Mouse (Mus musculus) cerebellum, adult (tissue): ENCODE measurements at regions not wholly inside any gene's neighbourhood (a gene's known extent, or its start where the extent isn't known, plus 50 kb on each side); places are given as distances from the start of the nearest gene placed in this dataset.
A peak's percentile ranks its signal among the peaks of the same experiment; 100 is the strongest.
"Not testable (repeated sequence)": the region's sequence is repeated elsewhere in the genome, so short reads cannot be mapped to it uniquely, and the experiment has no call there.

Source experiments
- ATAC-seq: cut with Nextera tagmentation; 2 replicates; pipeline ENCODE4 v1.9.2; 2017; ENCODE audit warnings: mild to moderate bottlenecking, moderate library complexity, mixed read lengths; ENCODE audit not compliant: insufficient number of reproducible peaks, low FRiP score, low TSS enrichment

DNA sequence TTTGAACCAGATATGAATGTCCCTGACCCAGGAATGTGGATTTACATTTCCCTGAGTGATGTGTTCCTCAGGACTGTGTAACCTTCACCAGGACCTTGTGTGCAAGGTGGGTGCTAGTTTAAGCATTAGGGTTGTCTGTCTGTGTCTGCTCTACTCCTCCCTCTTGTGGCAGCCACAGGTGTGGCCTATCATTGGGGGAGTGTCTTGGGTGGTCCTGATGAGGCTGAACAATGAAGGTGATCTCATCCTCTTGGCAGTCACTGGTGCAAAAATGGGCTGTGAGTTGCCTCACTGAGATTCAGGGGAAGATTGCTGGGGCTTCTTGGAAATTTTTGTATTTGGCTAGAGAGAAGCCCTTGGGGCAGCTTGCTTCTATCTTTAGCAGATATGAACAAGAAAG, 179.4 kb upstream of the Ube2e1 start:
- no peak for ATAC-seq

DNA sequence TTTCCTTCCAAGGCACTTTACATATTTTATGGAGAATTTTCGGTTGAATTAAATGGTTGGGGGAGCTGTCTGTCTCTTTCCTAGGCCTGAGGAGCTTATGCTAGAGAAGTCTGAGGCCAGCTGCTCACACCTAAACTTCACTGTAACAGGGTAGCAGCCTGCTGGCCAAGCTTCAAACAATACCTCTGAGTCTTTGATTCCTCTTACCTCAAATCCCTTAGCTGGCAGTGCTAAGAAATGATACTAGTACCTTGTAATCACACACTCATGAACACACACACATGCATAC, 176.6 kb upstream of the Ube2e1 start:
- no peak for ATAC-seq

DNA sequence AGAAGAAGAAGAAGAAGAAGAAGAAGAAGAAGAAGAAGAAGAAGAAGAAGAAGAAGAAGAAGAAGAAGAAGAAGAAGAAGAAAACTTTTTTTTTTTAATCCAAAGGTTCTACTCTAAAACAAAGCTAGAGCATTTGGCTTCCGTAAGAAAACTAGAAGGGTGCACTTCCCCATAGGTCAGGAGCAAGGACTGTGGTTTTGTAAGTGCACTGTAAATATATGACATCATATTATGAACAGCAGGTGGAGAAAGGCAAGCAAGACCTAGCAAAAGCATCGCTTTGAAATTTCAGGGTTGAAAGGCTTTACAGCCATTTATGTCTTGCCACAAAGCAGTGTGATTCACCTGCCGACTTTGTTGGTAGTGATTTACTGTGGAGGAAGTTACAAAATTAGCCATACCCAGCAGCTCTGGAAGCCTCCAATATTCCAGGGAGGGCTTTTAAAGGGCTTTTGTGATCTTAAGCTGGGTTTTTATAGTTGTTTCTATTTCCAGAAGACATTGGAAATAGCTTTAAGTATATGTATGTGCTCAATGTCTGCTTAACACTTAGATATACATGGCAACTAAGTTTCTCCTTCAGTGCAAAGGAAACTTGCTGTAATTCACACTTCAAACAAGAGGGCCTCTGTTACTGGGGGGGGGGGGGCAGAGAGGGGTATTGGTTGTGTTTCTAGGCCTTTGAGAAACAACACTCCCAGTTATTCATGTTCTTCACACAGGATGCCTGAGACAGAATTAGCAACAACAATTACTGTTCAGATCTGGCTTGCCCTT, 176.1 kb upstream of the Ube2e1 start:
- no peak for ATAC-seq

DNA sequence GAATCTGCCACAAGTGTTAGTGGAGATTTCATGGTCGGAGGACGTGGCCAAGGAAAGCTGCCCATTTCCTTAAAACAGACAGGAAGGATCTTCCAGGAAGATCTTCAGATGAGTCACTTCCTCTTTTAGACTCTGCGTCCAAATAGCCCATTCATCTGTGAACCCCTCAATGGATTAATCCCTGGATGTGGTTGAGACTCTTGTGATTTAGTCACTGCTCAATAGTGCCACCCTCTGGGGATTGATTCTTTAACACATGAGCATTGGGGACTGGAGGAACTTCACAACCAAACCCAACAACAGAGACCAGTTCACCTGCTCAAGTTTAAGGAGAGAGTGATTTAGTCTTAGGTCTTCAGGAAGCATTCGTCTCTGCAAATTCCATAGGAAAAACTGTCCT, 174.5 kb upstream of the Ube2e1 start:
- no peak for ATAC-seq

DNA sequence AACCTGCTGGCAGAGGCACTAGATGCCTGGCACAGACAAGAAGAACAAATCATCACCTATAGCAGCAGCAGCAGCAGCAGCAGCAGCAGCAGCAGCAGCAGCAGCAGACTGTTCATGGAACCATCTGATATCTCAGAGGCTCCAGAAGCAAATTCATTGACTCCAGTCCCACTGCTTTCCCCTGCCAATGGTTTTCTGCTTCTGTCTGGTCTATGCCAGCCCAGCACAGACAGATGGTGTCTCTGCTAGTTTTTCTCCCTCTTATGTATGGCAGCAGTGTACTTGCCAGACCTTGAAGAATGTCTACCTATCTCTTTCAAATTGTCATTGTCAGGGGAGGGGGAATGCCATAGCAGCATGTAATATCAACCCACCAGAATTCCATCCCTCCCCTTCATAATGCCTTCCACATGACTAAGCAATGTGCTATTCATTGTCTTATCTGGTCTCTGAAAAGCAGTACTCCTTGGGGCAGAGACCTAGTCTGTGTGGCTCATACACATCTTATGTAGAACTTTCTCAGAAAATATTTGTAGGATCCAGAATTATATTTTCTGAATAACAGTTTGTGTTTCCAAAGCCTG, 168.7 kb upstream of the Ube2e1 start:
- ATAC-seq: no peak

DNA sequence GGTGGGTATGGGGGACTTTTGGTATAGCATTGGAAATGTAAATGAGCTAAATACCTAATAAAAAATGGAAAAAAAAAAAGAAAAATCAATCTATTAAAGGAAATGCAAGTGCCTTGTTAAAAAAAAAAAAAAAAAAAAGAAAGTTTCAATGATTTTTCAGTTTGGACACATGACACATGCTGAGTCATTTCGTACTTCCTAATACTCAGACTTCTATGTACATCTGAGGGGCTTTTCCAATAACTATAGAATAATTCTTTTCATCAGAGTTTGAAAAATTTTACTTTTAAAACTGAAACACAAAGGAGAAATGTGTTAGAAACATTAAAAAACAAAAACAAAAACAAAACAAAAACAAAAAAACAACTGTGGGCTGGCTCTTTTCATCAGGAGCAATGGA, 162.4 kb upstream of the Ube2e1 start:
- ATAC-seq: no peak

DNA sequence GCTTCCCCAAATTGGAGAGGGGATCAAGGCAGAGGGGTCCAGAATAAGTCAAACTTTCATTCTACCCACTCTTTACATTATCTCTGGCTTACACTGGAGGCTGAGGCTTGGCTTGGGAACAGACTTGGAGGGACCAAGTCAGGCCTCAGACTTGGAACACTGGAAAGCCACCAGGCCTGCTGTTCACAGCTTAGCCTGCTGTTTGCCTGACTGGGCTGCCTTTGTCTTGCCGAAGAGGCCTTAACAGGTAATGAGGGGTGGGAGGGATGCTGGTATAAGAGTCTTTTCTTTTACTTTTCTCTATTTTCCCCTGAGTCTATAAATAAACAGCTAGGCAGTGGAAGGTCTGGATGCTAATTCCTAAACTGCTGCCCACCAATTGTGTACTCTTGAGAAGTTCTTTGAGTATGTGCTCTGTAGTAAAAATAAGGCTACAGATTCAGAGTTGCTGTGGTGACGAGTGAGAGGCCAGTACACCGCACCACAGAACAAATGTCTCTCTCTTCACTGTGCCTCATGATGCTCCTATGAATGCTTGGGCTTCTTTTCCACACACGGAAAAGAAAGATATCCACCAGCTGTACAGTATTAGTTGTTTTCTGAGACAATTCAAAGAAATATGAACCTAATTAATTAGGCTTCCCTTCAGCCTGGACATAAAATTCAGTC, 154.6 kb upstream of the Ube2e1 start:
- no peak for ATAC-seq

DNA sequence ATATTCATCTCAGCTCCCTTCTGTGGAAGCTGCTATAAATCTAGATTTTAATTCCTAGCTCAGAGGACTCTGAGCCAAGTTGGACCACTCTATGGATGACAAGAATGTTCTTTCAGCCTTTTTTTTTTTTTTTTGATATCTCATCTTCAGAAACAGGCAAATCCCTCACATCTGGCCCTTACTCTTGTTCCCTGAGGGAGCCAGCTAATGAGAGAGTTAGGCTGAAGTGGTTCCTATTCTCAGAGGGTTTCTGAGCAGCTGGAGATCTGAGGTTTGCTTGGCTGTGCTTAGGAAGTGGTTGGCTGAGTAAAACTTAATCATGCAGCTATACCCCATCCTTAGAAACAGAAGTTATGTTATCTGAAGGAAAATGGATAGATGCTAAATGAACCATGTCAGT, 153.9 kb upstream of the Ube2e1 start:
- no peak for ATAC-seq

DNA sequence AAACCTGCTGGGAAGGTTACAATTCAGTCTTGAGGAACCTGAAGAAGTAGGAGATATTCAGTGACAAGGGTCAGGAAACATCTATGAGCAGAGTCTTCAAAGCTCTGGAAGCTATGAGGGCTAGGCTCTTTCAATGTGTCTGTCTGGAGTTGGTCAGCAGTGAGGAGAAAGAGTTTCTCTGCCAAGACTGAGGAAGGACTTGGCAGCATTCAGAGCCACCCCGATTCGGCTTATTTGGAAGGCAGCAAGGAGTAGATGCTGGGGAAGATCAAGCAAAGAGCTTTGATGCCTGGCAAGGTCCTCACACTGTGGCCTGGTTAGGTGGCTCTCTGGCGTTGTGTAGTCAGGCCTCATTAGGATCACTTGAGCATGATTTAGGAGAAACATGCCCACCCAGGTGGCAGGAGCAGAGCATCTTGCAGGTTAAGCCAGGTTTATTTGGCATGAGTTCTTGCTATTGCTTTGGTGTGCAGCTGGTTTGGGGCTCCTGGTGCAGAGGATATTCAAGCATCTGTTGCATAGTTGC, 145.2 kb upstream of the Ube2e1 start:
- ATAC-seq: peak; percentile 60

DNA sequence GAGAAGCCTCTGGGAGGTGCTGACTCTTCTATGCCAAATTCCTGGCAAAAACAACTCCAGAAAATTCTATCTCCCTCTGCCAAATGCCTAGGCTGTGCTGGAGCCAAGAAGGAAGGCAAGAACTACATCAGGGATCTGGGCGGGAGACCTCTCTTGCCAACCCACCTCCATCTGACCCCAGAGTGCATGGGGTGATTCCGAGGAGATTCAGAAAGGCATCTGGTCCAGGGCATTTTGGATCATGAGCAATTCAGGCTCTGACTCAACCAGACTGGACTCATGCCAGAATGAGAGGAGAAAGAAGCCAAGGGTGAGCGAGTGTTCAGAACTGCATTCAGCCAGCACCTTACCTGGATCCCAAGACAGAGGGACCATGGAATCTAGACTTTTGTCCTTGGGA, 137.0 kb upstream of the Ube2e1 start:
- ATAC-seq: peak; percentile 80

DNA sequence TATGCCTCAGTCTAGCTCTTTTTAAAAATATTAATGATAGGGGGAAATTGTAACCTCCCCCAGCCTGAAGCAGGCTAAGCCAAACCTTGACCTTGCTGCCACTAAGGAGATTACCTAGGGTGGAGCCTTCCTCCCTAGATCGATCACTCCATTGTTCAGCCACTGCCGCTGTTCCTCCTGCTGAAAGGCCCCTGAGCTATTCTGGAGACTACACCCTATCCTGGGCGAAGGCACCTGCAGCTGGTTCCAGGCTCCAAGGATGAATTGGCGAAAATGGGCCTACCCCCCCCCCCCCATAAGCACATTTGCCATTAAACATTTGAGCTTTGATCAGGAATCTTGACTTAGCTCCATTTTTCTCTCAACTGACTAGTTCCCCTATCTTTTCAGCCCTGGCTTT, 135.2 kb upstream of the Ube2e1 start:
- not testable (repeated sequence) for ATAC-seq

DNA sequence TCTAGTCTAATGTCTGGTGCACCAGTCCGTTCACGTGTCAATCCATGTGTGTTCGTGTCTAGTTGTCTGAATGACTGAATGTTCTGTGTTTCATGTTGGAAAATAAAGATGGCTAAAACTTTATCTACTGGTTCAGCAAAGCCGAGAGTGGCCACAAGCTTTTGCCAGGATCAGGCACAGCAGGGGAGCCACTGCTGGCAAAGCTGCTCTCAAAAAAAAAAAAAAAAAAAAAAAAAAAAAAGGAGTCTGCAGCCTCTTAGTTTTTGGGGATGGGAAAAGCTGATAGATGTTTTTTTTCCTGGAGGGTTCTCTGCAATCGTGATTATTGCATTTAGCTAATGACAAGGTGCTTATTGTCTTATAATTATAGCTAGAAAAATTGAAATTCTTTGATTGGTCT, 132.5 kb upstream of the Ube2e1 start:
- ATAC-seq: not testable (repeated sequence)

DNA sequence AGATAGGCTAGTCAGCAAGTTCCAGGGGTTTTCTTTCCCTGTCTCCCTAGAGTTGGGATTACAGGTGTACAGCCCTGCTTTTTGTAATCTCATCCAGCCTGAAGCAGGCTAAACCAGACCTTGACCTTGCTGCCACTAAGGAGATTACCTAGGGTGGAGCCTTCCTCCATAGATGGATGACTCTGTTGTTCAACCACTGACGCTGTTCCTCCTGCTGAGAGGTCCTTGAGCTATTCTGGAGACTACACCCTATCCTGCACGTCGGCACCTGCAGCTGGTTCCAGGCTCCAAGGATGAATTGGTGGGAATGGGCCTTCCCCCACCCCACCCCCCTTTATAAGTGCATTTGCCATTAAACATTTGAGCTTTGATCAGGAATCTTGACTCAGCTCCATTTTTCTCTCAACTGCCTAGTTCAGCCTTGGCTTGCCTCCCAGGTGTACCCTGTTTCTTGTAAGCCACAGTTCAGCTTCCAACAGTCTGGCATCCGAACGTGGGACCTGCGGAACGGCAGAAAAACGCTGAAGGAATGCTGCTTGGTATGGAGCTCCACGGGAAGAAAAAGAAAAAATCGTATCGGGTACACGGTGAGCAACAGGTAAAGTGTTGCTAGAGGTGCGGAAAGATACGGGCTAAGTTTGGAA, 131.7 kb upstream of the Ube2e1 start:
- ATAC-seq: no peak

DNA sequence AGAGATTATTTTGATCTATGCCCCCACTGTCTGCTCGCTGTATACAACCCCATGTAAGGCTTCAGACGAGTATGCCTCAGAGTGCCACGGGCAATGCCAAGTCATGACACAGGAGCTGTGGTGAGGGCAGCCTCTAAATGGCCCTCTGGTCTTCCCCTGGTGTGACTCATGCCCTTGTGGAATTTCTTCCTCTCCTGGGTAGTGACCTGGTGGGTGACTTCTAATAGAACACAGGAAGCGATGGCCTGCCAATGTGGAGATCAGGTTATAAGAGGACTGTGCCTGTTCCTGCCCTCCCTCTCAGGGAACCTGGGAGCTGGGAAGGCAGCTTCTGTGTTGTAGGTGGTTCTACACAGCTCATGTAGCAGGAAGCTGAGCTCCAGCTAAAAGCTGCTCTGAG, 130.7 kb upstream of the Ube2e1 start:
- ATAC-seq: no peak

DNA sequence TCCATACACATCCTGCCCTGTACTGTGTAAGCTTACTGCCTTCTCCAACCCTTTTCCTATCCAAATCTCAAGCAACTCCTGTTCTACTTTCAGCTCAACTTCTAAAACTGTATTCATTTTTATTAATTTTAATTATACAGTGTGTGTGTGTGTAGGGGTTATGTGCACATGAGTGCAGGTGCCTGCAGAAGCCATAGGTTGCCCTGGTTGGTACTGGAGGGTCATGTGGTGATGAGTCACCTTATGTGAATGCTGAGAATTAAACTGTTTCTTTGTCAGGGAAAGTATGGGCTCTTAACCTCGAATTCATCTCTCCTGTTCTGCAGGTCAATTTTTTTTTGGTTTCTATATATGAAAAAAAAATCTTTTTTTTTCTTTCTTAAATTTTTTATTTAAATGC, 117.0 kb upstream of the Ube2e1 start:
- ATAC-seq: no peak

DNA sequence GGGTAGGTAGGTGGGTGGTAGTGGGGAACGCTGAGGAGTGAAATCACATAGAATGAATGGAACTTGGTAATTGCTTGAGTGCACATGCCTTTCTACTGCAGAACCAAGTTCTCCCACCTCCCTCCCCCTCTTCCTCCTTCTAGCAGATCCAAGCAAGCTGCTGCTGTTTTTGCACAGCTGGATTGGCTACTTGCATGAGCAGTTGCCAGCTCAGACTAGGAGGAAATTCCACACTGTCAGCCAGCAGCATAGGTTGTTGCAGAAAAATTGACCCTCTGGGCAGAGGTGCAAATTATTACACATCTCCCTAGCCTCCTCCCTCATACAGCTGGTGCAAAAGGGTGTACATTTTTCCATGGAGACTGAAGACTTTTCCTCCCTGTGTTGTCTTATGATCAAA, 112.8 kb upstream of the Ube2e1 start:
- no peak for ATAC-seq

DNA sequence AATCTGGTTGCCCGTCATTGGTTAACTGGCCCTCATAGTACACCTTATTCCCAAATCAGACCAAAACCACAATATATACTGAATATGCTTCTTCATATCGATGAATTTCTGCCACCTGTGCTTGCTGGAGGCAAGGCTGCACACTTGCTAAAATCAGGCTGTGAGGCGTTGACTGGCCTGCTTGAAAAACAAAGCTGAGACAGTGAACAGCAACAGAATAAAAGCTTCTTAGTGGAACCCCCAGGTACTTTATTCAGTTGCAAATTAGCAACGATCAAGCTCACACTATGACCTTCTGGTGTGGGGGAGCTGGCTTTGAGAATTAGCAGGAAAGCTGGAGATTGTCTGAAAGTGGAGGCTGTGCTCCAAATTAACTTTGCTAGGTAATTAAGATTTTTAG, 97.3 kb upstream of the Ube2e1 start:
- ATAC-seq: not testable (repeated sequence)

DNA sequence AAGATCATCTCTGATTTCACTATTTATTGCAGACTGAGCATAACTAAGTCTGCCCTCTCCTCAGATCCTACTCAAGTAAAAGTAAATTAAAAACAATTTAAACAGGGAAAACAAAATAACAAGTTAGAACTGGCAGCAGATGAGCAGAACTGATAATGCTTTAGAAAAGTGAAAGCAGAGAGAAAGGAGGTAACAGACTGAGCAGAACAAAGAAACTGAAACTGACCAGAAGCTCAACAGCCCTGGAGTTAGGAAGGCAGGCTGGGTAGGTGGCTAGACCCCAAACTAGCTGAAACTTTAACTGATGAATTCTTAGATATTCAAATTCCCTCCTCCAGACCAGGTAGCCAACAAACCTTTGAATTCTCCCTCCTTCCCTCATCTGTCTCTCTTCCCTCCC, 94.2 kb upstream of the Ube2e1 start:
- ATAC-seq: no peak

DNA sequence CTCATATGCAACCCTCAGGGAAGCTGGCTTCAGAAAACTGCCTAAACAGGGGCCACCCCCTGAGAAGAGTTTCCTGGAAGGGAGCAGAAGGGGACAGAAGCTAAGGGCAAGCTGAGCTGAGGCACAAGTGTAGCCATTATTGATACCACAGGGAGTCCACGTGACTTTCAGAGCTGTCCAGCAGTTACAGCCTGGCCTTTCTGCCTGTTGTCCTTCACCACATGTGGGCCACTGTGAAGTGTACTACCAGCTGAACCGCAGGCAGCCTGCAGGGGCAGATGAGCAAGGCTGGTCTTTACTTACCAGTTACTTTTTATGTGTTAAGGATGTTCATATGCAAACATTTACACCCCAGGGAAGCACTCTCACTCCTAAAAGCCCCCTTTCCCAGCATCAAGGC, 85.2 kb upstream of the Ube2e1 start:
- no peak for ATAC-seq

DNA sequence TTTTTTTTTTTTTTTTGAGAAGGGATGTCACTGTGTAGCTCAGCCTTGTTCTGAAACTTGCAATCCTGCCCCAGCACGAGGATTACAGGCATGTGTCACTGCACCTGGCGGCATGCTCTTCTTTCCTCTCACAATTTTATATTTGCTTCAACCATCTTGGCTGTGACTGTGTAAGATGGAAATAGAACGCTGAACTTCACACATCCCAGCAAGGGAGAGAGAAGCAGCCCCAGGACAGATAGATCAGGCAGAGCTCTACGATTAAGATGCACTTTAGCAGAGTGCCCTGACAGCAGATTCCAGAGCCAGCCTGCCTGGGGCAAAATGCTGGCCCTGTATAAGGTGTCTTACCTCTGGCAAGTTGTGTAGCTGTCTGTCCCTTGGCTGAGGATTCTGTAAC, 84.7 kb upstream of the Ube2e1 start:
- ATAC-seq: no peak

DNA sequence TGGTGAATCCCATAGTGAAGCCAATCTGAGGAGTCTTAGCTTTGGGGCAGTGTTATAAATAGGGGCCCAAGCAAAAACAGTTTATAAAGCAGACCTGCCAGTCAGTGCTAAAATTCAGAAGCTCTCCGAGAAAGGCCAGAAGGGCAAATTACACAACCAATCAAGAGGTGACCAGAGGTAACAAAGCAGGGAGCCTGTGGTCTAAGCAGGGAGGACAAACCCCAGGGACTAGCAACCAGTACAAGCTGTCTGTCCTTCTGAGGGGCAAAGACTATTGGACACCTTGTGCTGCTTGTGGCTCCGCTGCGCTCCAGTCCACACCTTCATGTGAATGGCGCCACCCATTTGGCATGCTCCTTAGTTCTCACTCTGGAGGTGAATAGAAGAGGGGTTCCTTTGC, 67.3 kb upstream of the Ube2e1 start:
- ATAC-seq: no peak
